Mouse (Mus musculus) B cell, adult 2 months (primary cell): Measurements from ENCODE around the gene Lce1l.
"Not testable (repeated sequence)": the region's sequence is repeated elsewhere in the genome, so short reads cannot be mapped to it uniquely, and the experiment has no call there.

Experiments
- DNase-seq, 2 experiments: peaks; one replicate each; pipeline ENCODE4 v3.0.0; 2022

Gene Lce1l

GRCm38 (mm10) chr3:92851186-92851585 lies at the start of gene Lce1l:
Gene Lce1l, minus strand, starts transcription at chr3:92851286.
- DNase-seq: no peak

- DNase-seq: no peak
These were observed 43.4 kb upstream of the Lce1l start for GRCm38 (mm10) chr3:92894489-92894888.

DNA sequence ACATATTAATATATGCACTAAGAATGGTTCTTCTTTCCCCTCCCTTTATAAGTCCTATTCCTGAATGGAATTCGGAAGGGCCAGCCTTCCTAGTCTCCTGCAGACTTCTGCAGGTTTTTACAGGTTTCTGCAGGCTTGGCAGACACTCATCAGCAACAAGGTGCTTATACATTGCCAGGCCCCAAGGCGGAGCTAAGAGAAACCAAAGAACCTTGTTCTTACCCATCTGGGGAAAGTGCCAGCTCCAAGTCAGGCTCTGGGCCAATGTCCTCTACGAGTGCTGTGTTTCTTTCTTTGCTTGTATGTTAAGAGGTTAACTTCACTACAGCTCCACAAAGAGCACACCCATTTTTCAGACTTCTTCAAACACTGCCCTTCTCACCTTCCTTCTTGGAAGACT lies 43.0 kb upstream of the Lce1l start:
- DNase-seq: no peak

- no peak for DNase-seq
These were observed 23.1 kb upstream of the Lce1l start for GRCm38 (mm10) chr3:92874180-92874579.

DNA sequence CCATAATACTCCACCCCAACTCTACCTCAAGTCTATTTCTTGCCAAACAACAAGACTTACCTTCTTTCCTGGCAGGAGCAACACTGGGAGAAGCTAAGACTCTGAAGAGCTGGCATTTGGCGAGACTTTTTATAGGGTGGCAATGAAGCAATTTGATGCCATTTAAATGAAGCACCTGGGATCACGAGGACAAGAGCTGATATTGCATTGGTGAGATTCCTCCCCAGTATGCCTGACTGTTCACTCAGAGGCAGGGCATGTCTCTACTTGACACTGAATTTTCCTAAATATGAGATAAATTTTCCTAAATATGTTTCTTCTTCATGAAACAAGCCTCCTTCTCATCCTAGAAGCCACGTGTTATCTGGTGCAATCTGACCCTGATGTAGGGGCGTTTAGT lies 19.0 kb upstream of the Lce1l start, which contains the start of gene 2310050C09Rik:
Gene 2310050C09Rik, minus strand, starts transcription at position 101 of the 400 bp plus-strand sequence.
- DNase-seq: no peak

- no peak for DNase-seq
These were observed 24.0 kb downstream of the Lce1l start, which contains the start of gene Kprp for GRCm38 (mm10) chr3:92827108-92827507. Gene Kprp, minus strand, starts transcription at chr3:92827247.

- DNase-seq: no peak
These were observed 25.3 kb downstream of the Lce1l start for GRCm38 (mm10) chr3:92825808-92826207.

DNA sequence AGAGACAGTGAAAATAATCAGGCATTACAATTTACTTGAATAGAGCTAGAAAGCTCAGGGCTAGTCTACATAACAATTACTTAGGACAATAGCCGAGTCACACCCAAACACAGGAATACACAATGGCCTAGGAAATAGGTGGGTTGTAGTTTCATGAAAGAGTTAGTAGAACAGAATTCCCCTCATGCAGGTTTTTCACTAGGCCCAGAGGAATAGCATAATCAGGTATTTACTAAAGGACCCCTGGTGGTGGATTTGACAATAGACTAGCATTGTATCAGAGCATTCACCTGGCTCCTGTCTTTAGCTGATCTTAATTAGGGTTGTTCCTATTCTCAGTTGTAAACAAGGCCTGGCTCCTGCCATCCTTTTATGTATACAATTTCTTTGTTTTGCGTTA lies 35.0 kb downstream of the Lce1l start:
- DNase-seq: not testable (repeated sequence)

DNA sequence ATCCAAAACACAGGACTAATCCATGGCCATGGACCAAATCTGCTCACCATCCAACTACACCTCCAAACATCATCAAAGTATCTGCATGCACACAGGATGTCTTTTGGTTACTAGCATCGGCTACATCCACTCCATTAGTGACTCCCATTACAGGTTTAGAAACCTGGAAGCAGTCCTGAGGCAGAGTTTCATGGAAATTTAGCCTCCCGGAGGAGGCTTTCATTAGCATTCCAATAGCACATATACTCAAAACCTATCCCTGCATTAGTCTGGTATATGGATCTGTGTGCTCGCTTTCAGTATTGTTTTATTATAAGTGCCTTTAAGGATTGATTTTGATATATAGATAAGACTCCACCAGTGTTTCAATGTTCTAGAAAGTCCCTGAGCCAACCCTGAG lies 35.5 kb downstream of the Lce1l start:
- DNase-seq: no peak

DNA sequence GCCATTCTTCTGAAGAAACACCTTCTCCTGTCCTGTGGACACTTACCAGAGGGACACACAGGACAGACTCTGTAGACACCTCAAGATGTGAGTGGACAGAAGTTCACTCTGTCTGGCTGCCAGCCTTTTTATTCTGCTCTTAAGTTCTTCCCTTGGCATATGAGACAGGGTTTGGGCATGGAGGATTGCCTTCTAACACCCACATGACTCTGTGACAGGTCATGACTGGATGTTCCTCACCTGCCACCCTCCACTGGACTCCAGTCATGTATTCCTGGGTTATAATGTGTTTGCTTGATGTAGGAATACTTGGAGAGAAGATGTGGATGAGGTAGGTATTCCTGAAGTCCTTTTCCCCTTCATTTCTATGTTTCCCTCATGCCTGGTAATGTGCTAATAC lies 43.3 kb downstream of the Lce1l start, which contains the start of gene Lce1k:
Gene Lce1k, minus strand, starts transcription at position 101 of the 400 bp plus-strand sequence.
- DNase-seq: no peak
